Mouse (Mus musculus): Measurements from ENCODE around the gene Rgs7bp.

The Rgs7bp gene

DNA sequence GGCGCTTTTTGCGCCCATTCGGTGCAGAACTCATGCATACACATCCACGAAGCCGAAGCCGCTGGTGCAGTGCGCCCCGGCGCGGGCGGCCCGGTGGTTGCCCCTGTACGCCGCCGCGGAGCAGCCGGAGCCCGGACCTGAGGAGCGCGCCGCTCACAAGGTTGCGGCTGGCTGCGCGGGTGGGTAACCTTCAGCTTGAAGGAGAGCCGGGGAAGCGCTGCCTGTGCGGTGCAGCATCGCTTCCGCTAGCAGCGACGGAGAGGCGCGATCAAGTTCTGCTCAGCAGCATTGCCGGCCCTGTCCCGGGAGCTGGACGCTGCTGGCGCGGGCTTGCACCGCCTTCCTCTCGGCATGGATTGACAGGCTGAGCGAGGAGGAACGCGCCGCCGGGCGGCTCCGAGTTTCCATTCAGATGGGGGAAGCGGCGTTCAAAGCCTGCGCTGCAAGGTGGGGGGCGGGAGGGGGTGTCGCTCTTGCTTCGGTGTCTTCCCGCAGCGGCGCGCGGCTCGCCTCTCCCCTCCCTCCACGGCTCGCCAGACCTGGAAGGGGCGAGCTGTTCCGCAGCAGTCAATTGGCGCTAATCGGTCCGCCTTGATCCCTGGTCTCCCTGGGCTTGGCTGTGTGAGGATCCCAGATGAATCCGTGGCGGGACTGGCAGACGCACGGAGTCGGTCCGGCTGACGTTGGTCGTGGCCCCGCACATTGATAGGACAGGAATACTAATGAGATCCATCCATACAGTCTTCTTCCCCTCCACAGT, at the start of gene Rgs7bp:
Gene Rgs7bp (minus strand): TSS at position 750 of the 760 bp plus-strand sequence.
- DNase-seq (ENCODE audit: extremely low spot score, low read depth, low spot score), result no peak

DNA sequence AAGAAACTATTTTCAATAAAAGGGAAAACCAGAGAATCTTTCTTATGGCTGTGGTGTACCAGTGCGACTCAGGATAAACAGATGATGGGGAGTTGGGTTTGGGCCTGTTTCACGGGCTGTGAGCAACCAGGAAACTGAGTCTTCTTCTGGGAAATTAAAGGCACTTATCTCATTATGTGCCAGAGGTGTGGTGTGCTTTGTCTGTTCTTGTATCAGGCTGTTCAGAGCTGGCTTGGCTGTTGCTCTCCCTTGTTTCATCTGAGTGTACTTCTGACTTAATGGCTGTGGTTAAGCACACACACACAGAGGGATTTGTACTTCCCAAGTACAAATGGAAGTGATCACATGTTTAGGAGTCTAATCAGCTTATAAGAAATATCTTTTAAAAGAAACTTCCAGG, 49.7 kb upstream of the Rgs7bp start:
- DNase-seq (ENCODE audit: extremely low spot score, low read depth, low spot score), result no peak

DNA sequence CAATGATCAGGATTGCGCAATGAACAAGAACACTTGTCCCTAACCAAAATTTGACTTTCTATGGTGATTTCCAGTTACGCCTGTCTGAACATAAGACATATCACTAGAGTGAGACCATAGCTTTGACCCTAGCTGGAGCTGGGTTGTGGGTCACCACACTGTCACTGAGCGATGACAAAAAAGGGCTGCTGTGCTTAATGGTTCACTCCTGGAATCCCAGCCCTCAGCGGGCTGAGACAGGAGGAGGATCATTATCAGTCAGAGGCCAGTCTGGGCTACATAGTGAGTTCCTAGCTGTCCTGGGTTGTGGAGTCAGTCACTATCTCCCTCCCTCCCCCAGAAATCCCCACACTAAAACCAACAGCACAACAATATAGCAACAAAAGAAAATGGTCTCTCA, 46.0 kb upstream of the Rgs7bp start:
- no peak for DNase-seq (ENCODE audit: extremely low spot score, low read depth, low spot score)

DNA sequence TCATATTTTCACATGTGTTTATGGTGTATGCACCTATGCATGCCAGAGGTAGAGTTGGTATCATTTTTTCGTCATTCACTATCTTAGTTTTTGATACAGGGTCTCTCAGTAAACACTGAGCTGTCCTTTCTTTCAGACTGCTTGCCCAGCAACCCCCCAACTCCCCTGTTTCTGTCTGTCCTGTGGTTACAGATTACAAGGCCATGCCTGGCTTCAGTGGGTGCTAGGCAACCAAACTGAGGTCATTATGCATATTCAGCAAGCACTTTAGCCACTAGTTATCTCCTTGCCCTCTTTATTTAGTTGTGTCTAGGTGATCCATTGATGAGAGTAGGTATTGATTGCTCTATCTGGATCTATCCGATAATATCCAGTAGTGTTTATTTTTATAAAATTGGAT, 41.6 kb upstream of the Rgs7bp start:
- DNase-seq (ENCODE audit: extremely low spot score, low read depth, low spot score), result no peak

DNA sequence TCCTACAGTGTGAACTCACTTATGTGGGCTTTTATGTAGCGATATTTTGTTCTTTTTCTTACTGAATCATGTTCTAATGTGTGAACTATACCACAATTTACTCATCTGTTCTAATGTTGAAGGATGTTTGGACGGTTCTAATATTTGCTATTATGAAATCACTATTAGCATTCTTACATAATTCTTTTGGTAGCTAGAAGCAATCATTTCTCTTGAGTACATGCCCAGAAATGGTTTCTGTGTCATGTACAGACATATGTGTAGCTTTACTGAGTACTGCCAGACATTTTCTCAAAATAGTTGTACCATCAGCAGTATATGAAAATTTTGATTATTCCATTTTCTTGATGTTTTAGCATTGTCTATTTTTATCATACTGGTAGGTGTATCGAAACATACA, 34.5 kb upstream of the Rgs7bp start:
- no peak for DNase-seq (ENCODE audit: extremely low spot score, low read depth, low spot score)

GRCm38 (mm10) chr13:105081862-105082261, 27.1 kb upstream of the Rgs7bp start, which contains the start of gene 4933425L06Rik:
Gene 4933425L06Rik (plus strand): TSS chr13:105082122.
- DNase-seq (ENCODE audit: extremely low spot score, low read depth, low spot score), result no peak

GRCm38 (mm10) chr13:105066890-105067845, 12.4 kb upstream of the Rgs7bp start:
- no peak for DNase-seq (ENCODE audit: extremely low spot score, low read depth, low spot score)

- no peak for DNase-seq (ENCODE audit: extremely low spot score, low read depth, low spot score)
Observed at GRCm38 (mm10) chr13:105066119-105066518, 11.4 kb upstream of the Rgs7bp start.

DNA sequence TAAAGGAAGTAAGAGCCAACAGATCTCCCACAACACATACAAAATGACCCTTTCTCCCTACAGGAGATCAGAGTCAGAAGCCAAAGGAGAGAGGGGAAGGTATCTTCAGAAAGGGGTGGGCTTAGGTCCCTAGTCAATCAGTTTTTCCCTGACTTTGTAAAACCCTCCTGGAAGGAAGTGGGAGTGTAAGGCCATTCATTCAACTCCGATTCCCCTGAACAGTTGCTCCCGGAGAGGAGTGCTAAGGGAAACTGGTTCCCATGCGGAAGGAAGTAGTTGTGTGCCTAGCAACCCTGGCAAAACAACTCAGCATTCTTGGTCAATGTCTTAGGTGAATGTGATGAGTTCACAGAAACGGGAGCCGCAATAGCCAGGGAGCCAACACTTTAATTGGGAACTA, 644 bp upstream of the Rgs7bp start:
- no peak for DNase-seq (ENCODE audit: extremely low spot score, low read depth, low spot score)

DNA sequence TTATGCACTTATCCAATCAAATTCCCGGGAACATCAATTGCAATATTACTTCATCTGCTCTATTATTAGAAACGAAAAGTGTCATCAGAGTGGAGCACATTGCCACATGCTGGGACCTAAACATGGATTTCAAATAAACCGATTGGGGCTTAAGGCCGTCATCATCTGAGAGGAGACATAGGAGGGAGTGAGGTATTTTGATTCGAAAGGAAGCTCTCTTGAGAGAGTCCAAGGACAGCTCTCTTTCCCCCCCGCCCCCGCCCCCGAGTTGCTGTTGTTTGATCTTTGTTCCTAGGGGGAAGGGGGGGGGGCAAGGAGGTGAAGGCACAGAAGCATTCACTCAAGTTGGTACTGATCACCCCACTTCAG, 195 bp upstream of the Rgs7bp start:
- no peak for DNase-seq (ENCODE audit: extremely low spot score, low read depth, low spot score)

DNA sequence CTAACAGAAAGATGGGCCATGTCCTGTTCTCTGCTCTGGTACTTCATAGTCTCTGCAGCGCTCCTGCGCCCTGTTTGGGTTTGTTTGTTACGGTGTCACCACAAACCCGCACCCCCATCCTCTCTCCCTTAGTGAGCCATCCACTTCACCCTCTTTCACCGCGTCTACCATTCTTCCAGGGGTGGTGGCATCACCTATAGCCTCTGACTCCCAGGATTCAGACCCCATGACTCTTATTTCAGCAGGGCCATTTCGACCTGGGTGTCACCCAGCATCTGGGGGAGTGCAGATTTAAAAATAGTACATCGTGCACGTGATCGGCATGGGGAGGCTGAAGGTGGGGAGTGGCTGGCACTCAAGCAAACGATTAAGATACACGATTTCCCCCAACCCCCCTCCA, 1.1 kb downstream of the Rgs7bp start:
- no peak for DNase-seq (ENCODE audit: extremely low spot score, low read depth, low spot score)

DNA sequence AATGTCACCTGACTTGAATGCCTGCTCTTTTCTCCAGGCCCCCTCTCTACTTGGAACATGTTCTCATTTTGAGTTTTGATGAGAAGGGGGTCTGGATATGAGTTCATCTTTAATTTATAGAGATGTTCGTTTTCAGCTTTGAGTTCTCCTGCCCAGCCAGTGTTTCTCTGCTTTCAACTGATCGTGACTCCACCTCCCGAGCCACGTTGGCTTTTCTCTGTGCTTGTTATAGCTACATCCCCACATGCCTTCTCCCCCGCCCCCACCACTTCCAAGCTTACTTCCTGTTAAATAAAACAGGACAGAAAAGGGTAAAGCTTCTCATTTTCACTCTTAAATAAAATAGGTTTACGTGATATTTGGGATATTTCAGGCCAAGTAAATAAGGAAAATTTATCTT, 3.3 kb downstream of the Rgs7bp start:
- no peak for DNase-seq (ENCODE audit: extremely low spot score, low read depth, low spot score)

GRCm38 (mm10) chr13:105048662-105049061, 6.1 kb downstream of the Rgs7bp start:
- DNase-seq (ENCODE audit: extremely low spot score, low read depth, low spot score), result no peak

DNA sequence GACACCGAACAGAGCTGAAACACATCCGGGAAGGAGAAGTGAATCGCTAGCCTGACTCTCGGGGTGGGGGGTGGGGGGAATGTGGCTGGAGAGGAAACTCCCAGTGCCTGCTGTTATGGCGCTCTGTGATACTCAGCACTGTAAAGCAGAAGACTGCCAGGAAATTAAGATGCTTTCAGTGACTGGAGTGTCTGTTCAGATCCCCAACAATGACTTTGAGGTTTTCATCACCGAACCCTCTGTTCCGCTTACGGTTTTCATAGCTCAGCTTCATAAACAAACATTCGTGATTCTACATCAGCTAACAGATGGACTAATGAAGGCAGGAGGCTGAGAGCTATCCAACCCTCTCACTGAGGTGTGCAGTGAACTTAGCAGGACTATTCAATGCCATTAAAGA, 7.4 kb downstream of the Rgs7bp start:
- DNase-seq (ENCODE audit: extremely low spot score, low read depth, low spot score), result no peak

DNA sequence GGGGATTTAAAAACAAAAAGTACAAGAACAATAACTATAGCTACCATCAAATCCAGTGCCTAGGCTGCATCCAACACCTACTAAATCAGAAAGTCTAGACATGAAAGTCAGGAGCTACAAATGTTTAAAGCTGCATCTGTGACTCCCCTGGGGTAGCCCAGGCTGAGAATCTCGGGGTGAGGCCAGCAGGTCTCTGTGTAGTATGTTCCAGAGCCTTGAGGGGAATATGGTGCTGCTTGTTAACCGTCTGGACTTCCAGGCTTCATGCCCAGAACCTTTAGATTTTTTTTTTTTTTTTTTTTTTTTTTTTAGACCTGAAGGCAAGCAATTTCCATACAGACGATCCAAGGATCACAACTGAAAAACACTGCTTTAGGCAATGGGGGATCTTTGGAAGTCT, 10.8 kb downstream of the Rgs7bp start:
- no peak for DNase-seq (ENCODE audit: extremely low spot score, low read depth, low spot score)

GRCm38 (mm10) chr13:105038334-105038733, 16.4 kb downstream of the Rgs7bp start:
- DNase-seq (ENCODE audit: extremely low spot score, low read depth, low spot score), result no peak

- DNase-seq (ENCODE audit: extremely low spot score, low read depth, low spot score), result no peak
Observed at GRCm38 (mm10) chr13:105037816-105038215, 16.9 kb downstream of the Rgs7bp start.

DNA sequence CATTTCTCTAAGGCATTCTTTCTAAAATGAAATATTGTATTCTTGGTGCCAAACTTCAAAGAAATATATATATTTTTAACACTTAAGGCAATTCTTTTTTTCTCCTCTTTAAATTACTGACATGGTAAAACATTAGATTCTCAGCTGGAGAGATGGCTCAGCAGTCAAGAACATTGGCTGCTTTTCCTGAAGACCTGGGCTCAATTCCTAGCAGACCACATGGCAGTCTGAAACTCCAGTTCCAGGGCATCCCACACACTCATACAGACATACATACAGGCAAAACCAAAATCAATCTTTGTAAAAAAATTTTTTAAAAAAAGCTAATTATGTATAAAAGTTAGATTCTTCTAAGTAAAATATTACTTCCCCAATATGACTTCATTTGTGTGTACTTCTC, 22.8 kb downstream of the Rgs7bp start:
- no peak for DNase-seq (ENCODE audit: extremely low spot score, low read depth, low spot score)

DNA sequence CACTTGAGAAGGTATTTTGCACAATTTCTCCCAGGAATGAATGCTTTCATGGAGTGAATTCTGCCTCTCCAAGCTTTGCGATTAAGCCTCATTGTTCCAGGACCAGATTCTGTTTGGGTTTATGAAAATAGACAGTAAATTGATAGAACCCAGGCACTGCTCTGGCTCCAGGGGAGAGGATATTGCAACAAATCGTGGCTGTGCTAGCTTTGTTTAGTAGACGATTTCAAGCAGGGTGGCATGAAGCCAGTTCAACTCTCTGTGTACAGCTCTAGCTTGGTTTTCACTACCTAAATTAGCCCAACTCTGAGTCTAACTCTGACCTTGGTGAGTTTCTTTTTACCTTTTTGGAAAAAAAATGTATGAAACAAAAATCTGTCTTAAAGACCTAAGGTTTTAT, 26.5 kb downstream of the Rgs7bp start:
- no peak for DNase-seq (ENCODE audit: extremely low spot score, low read depth, low spot score)

GRCm38 (mm10) chr13:105016577-105016976, 38.2 kb downstream of the Rgs7bp start:
- no peak for DNase-seq (ENCODE audit: extremely low spot score, low read depth, low spot score)

DNA sequence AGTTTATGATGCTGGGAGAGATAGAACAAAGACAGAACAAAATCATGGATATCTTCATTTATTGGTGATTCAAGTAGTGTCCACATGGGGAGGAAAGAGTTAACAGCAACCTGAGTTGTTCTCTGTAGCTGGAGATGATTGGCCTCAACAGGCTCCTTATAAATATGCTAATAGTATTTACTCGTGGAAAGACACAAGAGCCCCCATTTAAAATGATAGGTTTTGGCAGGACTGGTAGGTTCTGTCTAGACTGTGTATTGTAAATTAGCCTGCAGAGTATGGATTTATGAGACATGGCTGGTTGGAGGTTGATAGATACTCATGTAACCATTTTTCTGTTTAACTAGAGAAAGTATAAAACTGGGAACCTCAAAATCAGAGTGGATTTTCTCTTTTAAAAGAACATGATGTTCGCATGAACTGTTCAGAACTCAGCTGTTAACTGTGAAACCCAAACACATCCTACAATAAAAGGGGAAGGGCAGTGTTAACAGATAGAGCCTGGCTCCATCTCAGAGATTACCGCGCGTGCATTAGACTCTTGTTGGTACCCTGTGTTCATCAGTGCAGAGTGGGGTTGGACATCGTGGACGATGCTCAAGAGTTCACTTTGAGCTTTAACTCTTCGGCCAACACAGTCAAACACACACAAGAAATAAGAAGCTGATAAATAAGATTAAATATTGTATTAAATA, 38.9 kb downstream of the Rgs7bp start:
- DNase-seq (ENCODE audit: extremely low spot score, low read depth, low spot score), result no peak
